Mouse (Mus musculus) thymus, postnatal 14 days (tissue): ENCODE data around the gene Olfr303.
"Not testable (repeated sequence)": the region's sequence is repeated elsewhere in the genome, so short reads cannot be mapped to it uniquely, and the experiment has no call there.

Experiments
- DNase-seq: peaks from one replicate; pipeline ENCODE4 v3.0.0; 2021

Olfr303 gene

GRCm38 (mm10) chr7:86397689-86398088 lies at the start of gene Olfr303:
TSS of gene Olfr303 (minus strand) at chr7:86397789.
- DNase-seq: no peak

- DNase-seq: no peak
Observed at GRCm38 (mm10) chr7:86403546-86403945, 6.0 kb upstream of the Olfr303 start, which contains the start of gene Olfr301. TSS of gene Olfr301 (plus strand) at chr7:86403846.

- no peak for DNase-seq
Observed at GRCm38 (mm10) chr7:86386558-86386957, 11.0 kb downstream of the Olfr303 start, which contains the start of gene Olfr304. TSS of gene Olfr304 (minus strand) at chr7:86386658.

GRCm38 (mm10) chr7:86385769-86386168 lies 11.8 kb downstream of the Olfr303 start:
- DNase-seq: no peak

GRCm38 (mm10) chr7:86366828-86367227 lies 30.8 kb downstream of the Olfr303 start, which contains the start of gene Olfr305:
TSS of gene Olfr305 (minus strand) at chr7:86366928.
- DNase-seq: no peak

- not testable (repeated sequence) for DNase-seq
Observed at GRCm38 (mm10) chr7:86346296-86346695, 51.3 kb downstream of the Olfr303 start.

- no peak for DNase-seq
Observed at GRCm38 (mm10) chr7:86344253-86344652, 53.3 kb downstream of the Olfr303 start.

GRCm38 (mm10) chr7:86342881-86343565 lies 54.6 kb downstream of the Olfr303 start:
- no peak for DNase-seq
